8 mouse cellular contexts compared by ENCODE assay signal in genomic region chr5:104048139-104048538, GRCm38 (mm10). TPM values are rescaled to one million over a fixed set of nuclear protein-coding genes. Genes with fewer than 3 reads are reported as not detected.
A peak's percentile ranks its signal among the peaks of the same experiment; 100 is the strongest.
DNase-seq lines count a peak whose midpoint lies in the region; ATAC-seq and TF ChIP-seq lines count a peak whose summit lies in the region.

No protein-coding gene starts in this region.

- no peak for TF ChIP-seq POLR2A in bone marrow macrophage, adult 2 months (IDR thresholded peaks at IDR 0.05; ENCODE audit: borderline replicate concordance, low read depth, low read length)

- 51% methylated on average over 4 of the region's 4 CpGs for WGBS in heart, embryonic 14.5 days
- WGBS in hindbrain, embryonic 13.5 days, result 55% methylated on average over 4 of the region's 4 CpGs
- 63% methylated on average over 4 of the region's 4 CpGs for WGBS in midbrain, embryonic 15.5 days

- 0 out of 4 replicates have a peak overlapping the region, but pooled peaks of 1 of the 2 experiments have one; percentile 72 for H3K27ac ChIP-seq in heart, embryonic 14.5 days (replicated peaks in 1 of 2; ENCODE audit: control insufficient read depth in 1 of 2, insufficient read depth in 1 of 2, low read depth in 2 of 2, low read length in 2 of 2)
- H3K27ac ChIP-seq in bone marrow macrophage, adult 2 months (ENCODE audit: insufficient read depth, low read depth, low read length), result peak overlapping the region; percentile 87
- no peak overlapping the region for H3K27ac ChIP-seq in hindbrain, embryonic 13.5 days
- no peak overlapping the region for H3K27ac ChIP-seq in midbrain, embryonic 15.5 days

- H3K27me3 ChIP-seq in heart, embryonic 14.5 days (ENCODE audit: control insufficient read depth, insufficient read depth, low read length), result no peaks in the 10 kb centered on the region
- H3K27me3 ChIP-seq in hindbrain, embryonic 13.5 days, result no peaks in the 10 kb centered on the region
- no peaks in the 10 kb centered on the region for H3K27me3 ChIP-seq in midbrain, embryonic 15.5 days (replicated peaks)

- H3K9me3 ChIP-seq in heart, embryonic 14.5 days (ENCODE audit: control insufficient read depth, low read length), result no peaks in the 10 kb centered on the region
- H3K9me3 ChIP-seq in hindbrain, embryonic 13.5 days, result no peaks in the 10 kb centered on the region
- H3K9me3 ChIP-seq in midbrain, embryonic 15.5 days, result no peaks in the 10 kb centered on the region

- intact Hi-C loops in heart, postnatal 25 days (cut with DNase I), result loop anchor here (5.0 kb wide), 1 partner anchor 524 kb away; no protein-coding TSS in a partner anchor

- peak overlapping the region; percentile 89 for H3K9ac ChIP-seq in heart, embryonic 14.5 days (ENCODE audit: low read length)
- no peak overlapping the region for H3K9ac ChIP-seq in hindbrain, embryonic 13.5 days
- no peak overlapping the region for H3K9ac ChIP-seq in midbrain, embryonic 15.5 days

- peaks cover 4 to 27% of the 10 kb centered on the region in 2 experiments for H3K4me1 ChIP-seq in heart, embryonic 14.5 days (ENCODE audit: control insufficient read depth in 2 of 2, insufficient read depth in 2 of 2, low read length in 2 of 2)
- peaks cover 25% of the 10 kb centered on the region for H3K4me1 ChIP-seq in bone marrow macrophage, adult 2 months (ENCODE audit: control insufficient read depth, insufficient read depth, low read length)
- peaks cover 14% of the 10 kb centered on the region for H3K4me1 ChIP-seq in hindbrain, embryonic 13.5 days (replicated peaks)
- peaks cover 17% of the 10 kb centered on the region for H3K4me1 ChIP-seq in midbrain, embryonic 15.5 days

- H3K4me3 ChIP-seq in heart, embryonic 14.5 days (ENCODE audit: control insufficient read depth in 1 of 2, insufficient read depth in 1 of 2, low read depth in 1 of 2, low read length in 2 of 2), result peak overlapping the region in 1 of 2 experiments; percentile 76; a peak in 2 of 4 replicates
- H3K4me3 ChIP-seq in bone marrow macrophage, adult 2 months (ENCODE audit: insufficient read depth, low read length), result peak overlapping the region; percentile 99
- no peak overlapping the region; the same call in 1 of the 2 replicates for H3K4me3 ChIP-seq in hindbrain, embryonic 13.5 days
- no peak overlapping the region for H3K4me3 ChIP-seq in midbrain, embryonic 15.5 days

- peaks cover 28% of the 10 kb centered on the region for H3K36me3 ChIP-seq in heart, embryonic 14.5 days (ENCODE audit: control insufficient read depth, insufficient read depth, low read length)
- peaks cover 26% of the 10 kb centered on the region for H3K36me3 ChIP-seq in hindbrain, embryonic 13.5 days
- peaks cover 11% of the 10 kb centered on the region; the same call in 1 of the 2 replicates for H3K36me3 ChIP-seq in midbrain, embryonic 15.5 days (replicated peaks)

- no peak for ATAC-seq in heart, embryonic 14.5 days (ENCODE audit: insufficient number of reproducible peaks, insufficient read depth, low FRiP score, low read depth)
- ATAC-seq in hindbrain, embryonic 13.5 days (ENCODE audit: low FRiP score), result no peak
- ATAC-seq in midbrain, embryonic 15.5 days (replicated peaks), result no peak

- H3K4me2 ChIP-seq in heart, embryonic 14.5 days (ENCODE audit: low read length), result peak overlapping the region; percentile 82
- H3K4me2 ChIP-seq in hindbrain, embryonic 13.5 days, result peak overlapping the region; percentile 66
- H3K4me2 ChIP-seq in midbrain, embryonic 15.5 days, result peak overlapping the region; percentile 62

- DNase-seq in heart, postnatal 25 days (ENCODE audit: low spot score), result no peak
- no peak for DNase-seq in thymus, adult 18-20 months
- DNase-seq in right cerebral cortex, adult 2 months (ENCODE audit: low spot score in 2 of 2), result no peak
- no peak for DNase-seq in layer of hippocampus, postnatal 10 days (ENCODE audit: low spot score in 2 of 2)

- TF ChIP-seq CTCF in bone marrow macrophage, adult 2 months (IDR thresholded peaks at IDR 0.05; ENCODE audit: low read depth, low read length), result no peak

RNA-seq across cellular contexts. Expression of gene Nudt9, which starts 2.0 kb away (rescaled TPM):
- polyA plus RNA-seq in heart, embryonic 14.5 days (2014; fragmentation: Nextera tagmentation; extraction: Ambion mirVana), result 48.4 and 53.9 TPM in 2 replicates
- 10 to 100 TPM; 51.4 to 52.3 TPM for total RNA-seq in heart, postnatal 25 days (2021)
- polyA plus RNA-seq in bone marrow macrophage, adult 2 months (2012; ENCODE audit: insufficient read depth, insufficient read length, missing spikeins), result 60.6 and 68.3 TPM in 2 replicates
- polyA plus RNA-seq in hindbrain, embryonic 13.5 days (2015; fragmentation: Nextera tagmentation; extraction: Ambion mirVana), result 67.0 and 70.4 TPM in 2 replicates
- 59.2 and 60.5 TPM in 2 replicates for polyA plus RNA-seq in midbrain, embryonic 15.5 days (2015; fragmentation: Nextera tagmentation; extraction: Ambion mirVana)
- 10 to 100 TPM; 68.2 to 69.0 TPM for total RNA-seq in layer of hippocampus, postnatal 10 days (2021)

RNA-seq across cellular contexts. Expression of gene Hsd17b11, which starts 26.4 kb away (rescaled TPM):
- polyA plus RNA-seq in heart, embryonic 14.5 days (2014; fragmentation: Nextera tagmentation; extraction: Ambion mirVana), result 4.1 and 5.4 TPM in 2 replicates
- 10 to 100 TPM; 25.2 to 29.6 TPM for total RNA-seq in heart, postnatal 25 days (2021)
- 204 and 205 TPM in 2 replicates for polyA plus RNA-seq in bone marrow macrophage, adult 2 months (2012; ENCODE audit: insufficient read depth, insufficient read length, missing spikeins)
- 2.4 and 2.7 TPM in 2 replicates for polyA plus RNA-seq in hindbrain, embryonic 13.5 days (2015; fragmentation: Nextera tagmentation; extraction: Ambion mirVana)
- polyA plus RNA-seq in midbrain, embryonic 15.5 days (2015; fragmentation: Nextera tagmentation; extraction: Ambion mirVana), result 2.2 and 2.6 TPM in 2 replicates
- total RNA-seq in layer of hippocampus, postnatal 10 days (2021), result 10 to 100 TPM; 33.5 to 34.2 TPM

RNA-seq across cellular contexts. Expression of gene Gm17660, which starts 29.3 kb away (rescaled TPM):
- 0.49 TPM in 1 of 2 replicates, not detected in the other for polyA plus RNA-seq in heart, embryonic 14.5 days (2014; fragmentation: Nextera tagmentation; extraction: Ambion mirVana)
- not detected for total RNA-seq in heart, postnatal 25 days (2021)
- not detected in 2 replicates for polyA plus RNA-seq in bone marrow macrophage, adult 2 months (2012; ENCODE audit: insufficient read depth, insufficient read length, missing spikeins)
- polyA plus RNA-seq in hindbrain, embryonic 13.5 days (2015; fragmentation: Nextera tagmentation; extraction: Ambion mirVana), result not detected in 2 replicates
- 0.63 TPM in 1 of 2 replicates, not detected in the other for polyA plus RNA-seq in midbrain, embryonic 15.5 days (2015; fragmentation: Nextera tagmentation; extraction: Ambion mirVana)
- total RNA-seq in layer of hippocampus, postnatal 10 days (2021), result not detected

Comparison
In these comparisons a context has a peak if more than half of its experiments do, and no peak if none do; other contexts are left out.
1. RNA of gene Hsd17b11, which starts 26.4 kb away (polyA plus RNA-seq): 204 to 205 TPM in bone marrow macrophage, adult 2 months; 4.1 to 5.4 TPM in heart, embryonic 14.5 days, 2.2 to 2.6 TPM in midbrain, embryonic 15.5 days and 2.4 to 2.7 TPM in hindbrain, embryonic 13.5 days; every median in the first group is over 10 times any median in the second.
2. Peak in every context shown above with its lines, with median percentiles within 50 percentile points of each other: H3K4me2 ChIP-seq.